Mouse (Mus musculus): ENCODE measurements around the gene Trmt61a. TPM values are rescaled to one million over a fixed set of nuclear protein-coding genes. Genes with fewer than 3 reads are reported as not detected.

Gene Trmt61a
- polyA plus RNA-seq, 1 experiment from 2014 or later = 9.9 TPM

Other genes with a start within 250 kb of the Trmt61a start
- gene Tnfaip2, start 235.6 kb upstream of the Trmt61a start, polyA plus RNA-seq (2014; fragmentation: Nextera tagmentation; extraction: Ambion mirVana) = 3.2 and 5.0 TPM in 2 replicates
- gene Gm266, start 192.3 kb upstream of the Trmt61a start, polyA plus RNA-seq (2014; fragmentation: Nextera tagmentation; extraction: Ambion mirVana) = 27.5 and 33.8 TPM in 2 replicates
- gene Eif5, start 140.1 kb upstream of the Trmt61a start, polyA plus RNA-seq (2014; fragmentation: Nextera tagmentation; extraction: Ambion mirVana) = 505 and 521 TPM in 2 replicates
- gene Mark3, start 103.6 kb upstream of the Trmt61a start, polyA plus RNA-seq (2014; fragmentation: Nextera tagmentation; extraction: Ambion mirVana) = 49.4 and 49.6 TPM in 2 replicates
- 787 and 806 TPM in 2 replicates for gene Ckb, start 5.8 kb upstream of the Trmt61a start, polyA plus RNA-seq (2014; fragmentation: Nextera tagmentation; extraction: Ambion mirVana)
- 52.4 and 54.6 TPM in 2 replicates for gene Bag5, start 35.2 kb downstream of the Trmt61a start, polyA plus RNA-seq (2014; fragmentation: Nextera tagmentation; extraction: Ambion mirVana)
- 57.1 and 58.2 TPM in 2 replicates for gene Apopt1, start 35.2 kb downstream of the Trmt61a start, polyA plus RNA-seq (2014; fragmentation: Nextera tagmentation; extraction: Ambion mirVana)
- 109 and 121 TPM in 2 replicates for gene Klc1, start 80.7 kb downstream of the Trmt61a start, polyA plus RNA-seq (2014; fragmentation: Nextera tagmentation; extraction: Ambion mirVana)
- gene Xrcc3, start 135.8 kb downstream of the Trmt61a start, polyA plus RNA-seq (2014; fragmentation: Nextera tagmentation; extraction: Ambion mirVana) = 14.6 and 16.3 TPM in 2 replicates
- gene Zfyve21, start 136.1 kb downstream of the Trmt61a start, polyA plus RNA-seq (2014; fragmentation: Nextera tagmentation; extraction: Ambion mirVana) = 160 and 164 TPM in 2 replicates
- gene Ppp1r13b, start 230.0 kb downstream of the Trmt61a start, polyA plus RNA-seq (2014; fragmentation: Nextera tagmentation; extraction: Ambion mirVana) = 22.3 and 29.1 TPM in 2 replicates